ENCODE assay signal across 10 mouse cellular contexts in genomic region chrX:20404068-20404467, GRCm38 (mm10). TPM values are rescaled to one million over a fixed set of nuclear protein-coding genes. Genes with fewer than 3 reads are reported as not detected.
A peak's percentile ranks its signal among the peaks of the same experiment; 100 is the strongest.
DNase-seq lines count a peak whose midpoint lies in the region; ATAC-seq and TF ChIP-seq lines count a peak whose summit lies in the region.
"Had no signal": no experiment of that assay in that cellular context is flagged by ENCODE, and none has a peak within 500 bp of the region (broad histone marks: within the 10 kb centered on the region; RNA-seq: fewer than 3 reads in every experiment).

No protein-coding gene starts in this region.

- TF ChIP-seq POLR2A in brain, embryonic 14.5 days (IDR thresholded peaks at IDR 0.05; ENCODE audit: borderline replicate concordance, extremely low read depth, insufficient read depth, insufficient read length, poor library complexity, severe bottlenecking), result no peak

- no peak for ATAC-seq in CD4-positive, CD25-positive, alpha-beta regulatory T cell, adult 4 months
- ATAC-seq in activated CD4-positive, CD25-positive, alpha-beta regulatory T cell, adult 4 months, result no peak

- peak; percentile 46 for DNase-seq in CD4-positive, CD25-positive, alpha-beta regulatory T cell, adult 2 months (ENCODE audit: low read depth, low spot score)
- DNase-seq in kidney, adult 9 months, result peak; percentile 21
- no peak for DNase-seq in kidney, postnatal 14 days
- DNase-seq in 3T3-L1 (ENCODE audit: low read depth, low spot score), result peak; percentile 45
- DNase-seq in brain, embryonic 14.5 days (ENCODE audit: low read depth), result peak; percentile 17
- no peak for DNase-seq in layer of hippocampus, adult 18-20 months (ENCODE audit: low spot score in 2 of 2)
- DNase-seq: heart, postnatal 10 days; liver, embryonic 13.5 days had no signal

- TF ChIP-seq CTCF in brain, embryonic 14.5 days (IDR thresholded peaks at IDR 0.05; ENCODE audit: borderline replicate concordance, extremely low read depth, insufficient read depth, insufficient read length), result peak; percentile 24; the same call in 1 of the 2 replicates

RNA-seq across cellular contexts. Expression of gene Jade3, which starts 21.4 kb away (rescaled TPM):
- 1 to 10 TPM; 1.2 to 1.3 TPM for polyA plus RNA-seq in CD4-positive, CD25-positive, alpha-beta regulatory T cell, adult 4 months (2017; shearing (Covaris generic))
- 9.5 and 10.3 TPM in 2 replicates for polyA plus RNA-seq in brain, embryonic 14.5 days (2012; rRNA removed)
- polyA plus RNA-seq in activated CD4-positive, CD25-positive, alpha-beta regulatory T cell, adult 4 months (2017; shearing (Covaris generic)), result 1 to 10 TPM in 1 of 2 experiments, under 1 TPM in 1; 0.97 to 1.9 TPM
- total RNA-seq in layer of hippocampus, adult 18-20 months (2021), result 1 to 10 TPM; 7.8 to 9.9 TPM

RNA-seq across cellular contexts. Expression of gene Rp2, which starts 39.8 kb away (rescaled TPM):
- polyA plus RNA-seq in CD4-positive, CD25-positive, alpha-beta regulatory T cell, adult 4 months (2017; shearing (Covaris generic)), result 10 to 100 TPM in 1 of 2 experiments, 1 to 10 TPM in 1; 7.6 to 11.0 TPM
- polyA plus RNA-seq in brain, embryonic 14.5 days (2012; rRNA removed), result 9.4 and 10.8 TPM in 2 replicates
- 10 to 100 TPM; 11.0 to 12.5 TPM for polyA plus RNA-seq in activated CD4-positive, CD25-positive, alpha-beta regulatory T cell, adult 4 months (2017; shearing (Covaris generic))
- total RNA-seq in layer of hippocampus, adult 18-20 months (2021), result 10 to 100 TPM; 14.6 to 18.6 TPM

Comparison
In these comparisons a context has a peak if more than half of its experiments do, and no peak if none do; other contexts are left out.
1. DNase-seq: peak in CD4-positive, CD25-positive, alpha-beta regulatory T cell, adult 2 months (single experiment), kidney, adult 9 months (single experiment), 3T3-L1 (single experiment) and brain, embryonic 14.5 days (single experiment); none in kidney, postnatal 14 days (single experiment) and layer of hippocampus, adult 18-20 months (0 of 2).